In the genomic region with DNA sequence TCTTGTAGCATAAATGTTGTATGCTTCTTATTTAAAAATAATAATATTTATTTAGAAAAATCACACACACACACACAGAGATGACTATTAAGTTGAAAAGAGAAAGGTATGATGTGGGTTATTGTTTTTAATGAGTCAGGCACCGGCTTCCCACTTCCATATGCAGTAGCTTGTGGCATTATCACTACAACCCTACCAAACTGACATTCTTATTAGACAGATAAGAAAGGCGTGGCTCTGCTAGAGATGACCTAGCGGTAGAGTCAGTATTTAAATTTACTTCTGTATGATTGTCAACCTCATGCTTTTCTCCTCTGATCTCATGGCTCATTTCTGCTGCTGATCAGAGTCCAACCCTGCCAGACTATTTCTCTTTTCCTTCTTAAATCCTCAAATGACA, we compare ENCODE assay signal across 24 mouse cellular contexts.
"Had no signal": no experiment of that assay in that cellular context is flagged by ENCODE, and none has a peak within 500 bp of the region (broad histone marks: within the 10 kb centered on the region; RNA-seq: fewer than 3 reads in every experiment).

No protein-coding gene starts in this region.

- H3K4me2 ChIP-seq: heart, embryonic 12.5 days; hindbrain, embryonic 13.5 days; hindbrain, embryonic 15.5 days; kidney, embryonic 15.5 days; limb, embryonic 12.5 days had no signal

- H3K4me3 ChIP-seq: gastrocnemius, adult 2 months; heart, adult 2 months; heart, embryonic 12.5 days; hindbrain, embryonic 10.5 days; hindbrain, embryonic 13.5 days; hindbrain, embryonic 15.5 days; kidney, embryonic 15.5 days; layer of hippocampus, adult 2 months; left cerebral cortex, adult 2 months; limb, embryonic 10.5 days; limb, embryonic 12.5 days had no signal

- H3K9ac ChIP-seq: heart, embryonic 12.5 days; hindbrain, embryonic 13.5 days; hindbrain, embryonic 15.5 days; kidney, embryonic 15.5 days; limb, embryonic 12.5 days had no signal

- H3K36me3 ChIP-seq: heart, embryonic 12.5 days; hindbrain, embryonic 10.5 days; hindbrain, embryonic 13.5 days; hindbrain, embryonic 15.5 days; kidney, embryonic 15.5 days; limb, embryonic 10.5 days; limb, embryonic 12.5 days had no signal

- H3K27ac ChIP-seq: gastrocnemius, adult 2 months; heart, adult 2 months; hindbrain, embryonic 10.5 days; hindbrain, embryonic 13.5 days; hindbrain, embryonic 15.5 days; hindbrain, postnatal 0 days; kidney, embryonic 15.5 days; kidney, postnatal 0 days; layer of hippocampus, adult 2 months; left cerebral cortex, adult 2 months; limb, embryonic 10.5 days; limb, embryonic 12.5 days had no signal

- H3K9me3 ChIP-seq: heart, embryonic 12.5 days; hindbrain, embryonic 10.5 days; hindbrain, embryonic 13.5 days; hindbrain, embryonic 15.5 days; kidney, embryonic 15.5 days; limb, embryonic 10.5 days; limb, embryonic 12.5 days had no signal

- H3K27me3 ChIP-seq: heart, embryonic 12.5 days; hindbrain, embryonic 13.5 days; hindbrain, embryonic 15.5 days; kidney, embryonic 15.5 days had no signal

- ATAC-seq: hindbrain, postnatal 0 days; intestine, embryonic 16.5 days had no signal

- DNase-seq: gastrocnemius, adult 2 months; gastrocnemius, postnatal 10 days; gastrocnemius, postnatal 36 days; heart, adult 11 months; heart, adult 2 months; heart, postnatal 10 days; heart, postnatal 4 days; kidney, adult 11 months; kidney, adult 2 months; kidney, adult 9 months; kidney, postnatal 14 days; kidney, postnatal 36 days had no signal
